Mouse (Mus musculus) neural tube, embryonic 13.5 days (tissue): ENCODE results near the gene Prom2. TPM values are rescaled to one million over a fixed set of nuclear protein-coding genes. Genes with fewer than 3 reads are reported as not detected.

Experiments used
- polyA plus RNA-seq: library from polyadenylated mRNA; unstranded; fragments of >200 nt; fragmentation: Nextera tagmentation; extraction: Ambion mirVana; gene quantifications from 2 replicates; pipeline ENCODE4 v1.2.1, GENCODE M21; 2015

Gene Prom2
- polyA plus RNA-seq, 1 experiment from 2014 or later = not detected

Other genes with a start within 250 kb of the Prom2 start
- 7.5 and 9.1 TPM in 2 replicates for gene Dusp2, start 205.3 kb downstream of the Prom2 start, polyA plus RNA-seq
- not detected in 2 replicates for gene Astl, start 202.8 kb downstream of the Prom2 start, polyA plus RNA-seq
- gene Adra2b, start 178.3 kb downstream of the Prom2 start, polyA plus RNA-seq = 0.32 and 0.45 TPM in 2 replicates
- 0.29 and 0.31 TPM in 2 replicates for gene Gpat2, start 116.3 kb downstream of the Prom2 start, polyA plus RNA-seq
- 24.7 and 32.5 TPM in 2 replicates for gene Fahd2a, start 96.9 kb downstream of the Prom2 start, polyA plus RNA-seq
- gene Kcnip3, start 19.4 kb downstream of the Prom2 start, polyA plus RNA-seq = 3.1 and 3.9 TPM in 2 replicates
- gene Zfp661, start 45.6 kb upstream of the Prom2 start, polyA plus RNA-seq = 8.3 and 9.5 TPM in 2 replicates
- 126 and 131 TPM in 2 replicates for gene Mrps5, start 45.8 kb upstream of the Prom2 start, polyA plus RNA-seq
- gene Mal, start 115.2 kb upstream of the Prom2 start, polyA plus RNA-seq = 3.9 and 4.3 TPM in 2 replicates
- 1.3 and 1.5 TPM in 2 replicates for gene Mall, start 188.5 kb upstream of the Prom2 start, polyA plus RNA-seq
- 14.5 and 15.0 TPM in 2 replicates for gene Nphp1, start 247.4 kb upstream of the Prom2 start, polyA plus RNA-seq